Mouse (Mus musculus) lung, postnatal 14 days (tissue): ENCODE measurements at regions not wholly inside any gene's neighbourhood (a gene's known extent, or its start where the extent isn't known, plus 50 kb on each side); places are given as distances from the start of the nearest gene placed in this dataset.

Experiments
- DNase-seq: peaks from one replicate; pipeline ENCODE4 v3.0.0; 2021

- DNase-seq, result no peak
Measured at GRCm38 (mm10) chr9:47354423-47354822, 175.6 kb upstream of the Cadm1 start.

GRCm38 (mm10) chr9:47354866-47355265 is 175.1 kb upstream of the Cadm1 start:
- no peak for DNase-seq

- DNase-seq, result peak; percentile 55
Measured at GRCm38 (mm10) chr9:47357756-47358399, 172.1 kb upstream of the Cadm1 start.

- no peak for DNase-seq
Measured at GRCm38 (mm10) chr9:47358400-47358767, 171.6 kb upstream of the Cadm1 start.

- DNase-seq, result no peak
Measured at GRCm38 (mm10) chr9:47363086-47363485, 166.9 kb upstream of the Cadm1 start.

GRCm38 (mm10) chr9:47364762-47365161 is 165.2 kb upstream of the Cadm1 start:
- no peak for DNase-seq

- no peak for DNase-seq
Measured at GRCm38 (mm10) chr9:47367266-47367957, 162.6 kb upstream of the Cadm1 start.

GRCm38 (mm10) chr9:47368015-47368901 is 161.7 kb upstream of the Cadm1 start:
- no peak for DNase-seq

GRCm38 (mm10) chr9:47372296-47372695 is 157.7 kb upstream of the Cadm1 start:
- no peak for DNase-seq

- DNase-seq, result no peak
Measured at GRCm38 (mm10) chr9:47374086-47374485, 155.9 kb upstream of the Cadm1 start.

GRCm38 (mm10) chr9:47376645-47377044 is 153.3 kb upstream of the Cadm1 start:
- DNase-seq, result no peak

GRCm38 (mm10) chr9:47378541-47378940 is 151.4 kb upstream of the Cadm1 start:
- no peak for DNase-seq

- DNase-seq, result no peak
Measured at GRCm38 (mm10) chr9:47380361-47380760, 149.6 kb upstream of the Cadm1 start.

- no peak for DNase-seq
Measured at GRCm38 (mm10) chr9:47384185-47384854, 145.7 kb upstream of the Cadm1 start.

- DNase-seq, result no peak
Measured at GRCm38 (mm10) chr9:47386646-47387045, 143.3 kb upstream of the Cadm1 start.

- DNase-seq, result no peak
Measured at GRCm38 (mm10) chr9:47387221-47387620, 142.8 kb upstream of the Cadm1 start.

GRCm38 (mm10) chr9:47387716-47388300 is 142.2 kb upstream of the Cadm1 start:
- DNase-seq, result no peak

GRCm38 (mm10) chr9:47389901-47390300 is 140.1 kb upstream of the Cadm1 start:
- DNase-seq, result no peak

GRCm38 (mm10) chr9:47391669-47392068 is 138.3 kb upstream of the Cadm1 start:
- DNase-seq, result no peak

- no peak for DNase-seq
Measured at GRCm38 (mm10) chr9:47399598-47399997, 130.4 kb upstream of the Cadm1 start.

- DNase-seq, result no peak
Measured at GRCm38 (mm10) chr9:47400117-47400823, 129.7 kb upstream of the Cadm1 start.

GRCm38 (mm10) chr9:47401511-47401910 is 128.5 kb upstream of the Cadm1 start:
- DNase-seq, result no peak
